Mouse (Mus musculus): Measurements from ENCODE around the gene 1810010D01Rik.
A peak's percentile ranks its signal among the peaks of the same experiment; 100 is the strongest.

- TF ChIP-seq EP300 (IDR thresholded peaks at IDR 0.05; ENCODE audit: low read length) (no peak), MAZ (IDR thresholded peaks at IDR 0.05; ENCODE audit: low read depth, low read length) (no peak), CTCF (conservative IDR thresholded peaks at IDR 0.05 in 1 of 2, IDR thresholded peaks at IDR 0.05 in 1 of 2; ENCODE audit: low read depth in 2 of 2, low read length in 2 of 2) (peak; percentile 91 to 99), MAFK (IDR thresholded peaks at IDR 0.05; ENCODE audit: insufficient replicate concordance, low read length) (no peak), POLR2A (IDR thresholded peaks at IDR 0.05; ENCODE audit: low read depth, low read length) (no peak), GABPA (IDR thresholded peaks at IDR 0.05; ENCODE audit: insufficient replicate concordance, low read depth, low read length) (no peak), ZKSCAN1 (IDR thresholded peaks at IDR 0.05; ENCODE audit: borderline replicate concordance, low read depth, low read length) (no peak), ZNF384 (IDR thresholded peaks at IDR 0.05; ENCODE audit: low read depth, low read length) (no peak), TCF12 (IDR thresholded peaks at IDR 0.05; ENCODE audit: low read depth, low read length) (no peak), KAT2A (IDR thresholded peaks at IDR 0.05; ENCODE audit: insufficient replicate concordance, low read length) (no peak), UBTF (IDR thresholded peaks at IDR 0.05; ENCODE audit: low read depth, low read length) (no peak), E2F4 (IDR thresholded peaks at IDR 0.05; ENCODE audit: insufficient replicate concordance, low read depth, low read length) (no peak)
Measured at GRCm38 (mm10) chr7:145242851-145243712, 35.2 kb upstream of the 1810010D01Rik start.

All from CH12.LX (cell line).